Mouse (Mus musculus): ENCODE results near the gene Ltbp1. TPM values are rescaled to one million over a fixed set of nuclear protein-coding genes. Genes with fewer than 3 reads are reported as not detected.
A peak's percentile ranks its signal among the peaks of the same experiment; 100 is the strongest.

Gene Ltbp1
- total and polyA plus RNA-seq, 3 experiments, result 2.3 to 6.4 (median 2.5) TPM

GRCm38 (mm10) chr17:75254909-75255308 is 249.5 kb downstream of the Ltbp1 start:
- in situ Hi-C loops (cut with MboI; ENCODE audit: low pct_ligation_motif_present, low pct_unique_long_range_greater_than_20kb, low sequenced_read_pairs) (no loop called here), dilution Hi-C loops (cut with MboI; ENCODE audit: extremely low pct_ligation_motif_present, extremely low pct_unique_long_range_greater_than_20kb, low sequenced_read_pairs) (no loop called here)
- TF ChIP-seq CHD1 (IDR thresholded peaks at IDR 0.05; ENCODE audit: low read depth, low read length), result no peak
- TF ChIP-seq RCOR1 (conservative IDR thresholded peaks at IDR 0.05; ENCODE audit: low read depth, low read length), result no peak
- no peak for TF ChIP-seq POLR2A (IDR thresholded peaks at IDR 0.05; ENCODE audit: low read depth, low read length)
- no peak for TF ChIP-seq EP300 (IDR thresholded peaks at IDR 0.05; ENCODE audit: low read length)
- TF ChIP-seq CHD2 (IDR thresholded peaks at IDR 0.05; ENCODE audit: low read length), result no peak
- TF ChIP-seq JUN (IDR thresholded peaks at IDR 0.05; ENCODE audit: insufficient read depth, low read depth, low read length), result no peak
- TF ChIP-seq MAX (IDR thresholded peaks at IDR 0.05; ENCODE audit: low read length), result no peak
- TF ChIP-seq SMC3 (IDR thresholded peaks at IDR 0.05; ENCODE audit: low read depth, low read length), result no peak
- no peak for TF ChIP-seq MYC (IDR thresholded peaks at IDR 0.05; ENCODE audit: low read depth, low read length)
- TF ChIP-seq HCFC1 (IDR thresholded peaks at IDR 0.05; ENCODE audit: low read depth, low read length), result no peak
- TF ChIP-seq MAZ (IDR thresholded peaks at IDR 0.05; ENCODE audit: low read depth, low read length), result no peak
- TF ChIP-seq TCF12 (IDR thresholded peaks at IDR 0.05; ENCODE audit: low read depth, low read length), result no peak
- no peak for TF ChIP-seq E2F4 (IDR thresholded peaks at IDR 0.05; ENCODE audit: insufficient replicate concordance, low read depth, low read length)
- no peak for TF ChIP-seq ZKSCAN1 (IDR thresholded peaks at IDR 0.05; ENCODE audit: borderline replicate concordance, low read depth, low read length)
- TF ChIP-seq MAFK (IDR thresholded peaks at IDR 0.05; ENCODE audit: insufficient replicate concordance, low read length), result no peak
- TF ChIP-seq TBP (conservative IDR thresholded peaks at IDR 0.05; ENCODE audit: low read depth, low read length), result no peak
- no peak for TF ChIP-seq IRF4 (IDR thresholded peaks at IDR 0.05; ENCODE audit: low read depth, low read length)
- Histone ChIP-seq H3K27ac (ENCODE audit: insufficient read depth, low read depth) (no peak overlapping the region), H3K4me3 (replicated peaks in 1 of 3; ENCODE audit: low read depth in 2 of 3, low read length in 2 of 3, poor library complexity in 1 of 3) (no peak overlapping the region), H3K4me2 (ENCODE audit: insufficient read depth, low read depth, poor library complexity, severe bottlenecking) (no peak overlapping the region), H3K27me3 (replicated peaks) (no peaks in the 10 kb centered on the region), H3K9ac (ENCODE audit: insufficient read depth, low read depth) (no peak overlapping the region), H3K36me3 (replicated peaks in 1 of 2; ENCODE audit: control insufficient read depth in 1 of 2, insufficient read depth in 1 of 2, low read length in 1 of 2) (no peaks in the 10 kb centered on the region), H3K9me3 (replicated peaks; ENCODE audit: low read length) (no peaks in the 10 kb centered on the region), H3K4me1 (ENCODE audit: control insufficient read depth in 1 of 2, insufficient read depth in 2 of 2) (peaks cover 21 to 89% of the 10 kb centered on the region in 2 experiments), H3K79me2 (replicated peaks; ENCODE audit: control insufficient read depth, extremely low read depth, insufficient read depth, poor library complexity, severe bottlenecking) (no peaks in the 10 kb centered on the region)
- no peak for DNase-seq (ENCODE audit: extremely low read depth)

DNA sequence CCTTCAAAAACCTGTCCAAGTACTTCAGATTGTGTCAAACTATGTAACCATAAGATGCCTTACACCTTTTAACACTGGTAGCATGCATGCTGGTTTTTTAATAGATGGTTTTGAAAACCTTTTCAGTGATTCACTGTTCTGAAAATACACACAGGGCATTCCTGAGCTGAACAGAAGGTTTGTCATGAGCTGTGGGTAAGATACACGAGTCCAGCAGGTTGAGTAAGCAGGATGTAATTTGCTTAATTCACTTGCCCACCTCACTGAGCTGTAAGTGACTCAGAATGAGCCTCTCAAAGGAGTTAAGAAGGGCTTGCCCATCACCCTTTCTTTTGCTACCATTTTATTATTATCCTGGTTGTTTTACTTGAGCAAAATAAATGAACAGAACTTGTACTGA is 250.6 kb downstream of the Ltbp1 start:
- in situ Hi-C loops (cut with MboI; ENCODE audit: low pct_ligation_motif_present, low pct_unique_long_range_greater_than_20kb, low sequenced_read_pairs), result no loop called here

More for the DNA sequence above, 250.6 kb downstream of the Ltbp1 start:
- Histone ChIP-seq H3K9me3 (replicated peaks; ENCODE audit: low read length) (no peaks in the 10 kb centered on the region), H3K4me3 (replicated peaks in 1 of 3; ENCODE audit: low read depth in 2 of 3, low read length in 2 of 3, poor library complexity in 1 of 3) (no peak overlapping the region), H3K79me2 (replicated peaks; ENCODE audit: control insufficient read depth, extremely low read depth, insufficient read depth, poor library complexity, severe bottlenecking) (no peaks in the 10 kb centered on the region), H3K4me1 (ENCODE audit: control insufficient read depth in 1 of 2, insufficient read depth in 2 of 2) (peaks cover 16 to 78% of the 10 kb centered on the region in 2 experiments), H3K27me3 (replicated peaks) (no peaks in the 10 kb centered on the region), H3K9ac (ENCODE audit: insufficient read depth, low read depth) (no peak overlapping the region), H3K36me3 (replicated peaks in 1 of 2; ENCODE audit: control insufficient read depth in 1 of 2, insufficient read depth in 1 of 2, low read length in 1 of 2) (no peaks in the 10 kb centered on the region), H3K4me2 (ENCODE audit: insufficient read depth, low read depth, poor library complexity, severe bottlenecking) (peak overlapping the region; percentile 15; the same call in 1 of the 2 replicates), H3K27ac (ENCODE audit: insufficient read depth, low read depth) (no peak overlapping the region)
- peak; percentile 42; the same call in 1 of the 2 replicates for TF ChIP-seq EP300 (IDR thresholded peaks at IDR 0.05; ENCODE audit: low read length)
- TF ChIP-seq TCF12 (IDR thresholded peaks at IDR 0.05; ENCODE audit: low read depth, low read length), result peak; percentile 12; the same call in 1 of the 2 replicates
- TF ChIP-seq MEF2A (IDR thresholded peaks at IDR 0.05; ENCODE audit: borderline replicate concordance, low read depth, low read length), result peak; percentile 79; the same call in 1 of the 2 replicates
- TF ChIP-seq IRF4 (IDR thresholded peaks at IDR 0.05; ENCODE audit: low read depth, low read length), result peak; percentile 59; the same call in 1 of the 2 replicates
- no peak for TF ChIP-seq RCOR1 (conservative IDR thresholded peaks at IDR 0.05; ENCODE audit: low read depth, low read length)
- no peak for TF ChIP-seq NELFE (IDR thresholded peaks at IDR 0.05; ENCODE audit: low read depth, low read length)
- TF ChIP-seq ETS1 (conservative IDR thresholded peaks at IDR 0.05; ENCODE audit: low read depth, low read length), result peak; percentile 89
- TF ChIP-seq PAX5 (IDR thresholded peaks at IDR 0.05; ENCODE audit: low read length), result no peak
- no peak for TF ChIP-seq POLR2AphosphoS2 (IDR thresholded peaks at IDR 0.05; ENCODE audit: low read depth, low read length)
- TF ChIP-seq MYC (IDR thresholded peaks at IDR 0.05; ENCODE audit: low read depth, low read length), result 0 out of 2 replicates have a peak, but pooled peaks have one; percentile 18
- peak; percentile 81 for TF ChIP-seq BHLHE40 (IDR thresholded peaks at IDR 0.05; ENCODE audit: low read depth, low read length)
- dilution Hi-C loops (cut with MboI; ENCODE audit: extremely low pct_ligation_motif_present, extremely low pct_unique_long_range_greater_than_20kb, low sequenced_read_pairs), result no loop called here
- DNase-seq (ENCODE audit: extremely low read depth), result peak; percentile 69

All from CH12.LX (cell line).